Mouse (Mus musculus) midbrain, embryonic 14.5 days (tissue): ENCODE results near the gene Taok3. TPM values are rescaled to one million over a fixed set of nuclear protein-coding genes. Genes with fewer than 3 reads are reported as not detected.

Experiments
- ATAC-seq: fragments of 200-750 bp; cut with Nextera tagmentation; 2 replicates; pipeline ENCODE4 v1.8.0; 2017; ENCODE audit warnings: moderate number of reproducible peaks, moderate library complexity; ENCODE audit not compliant: low FRiP score, low TSS enrichment
- DNase-seq: peaks from one replicate; pipeline ENCODE4 v3.0.0-alpha.2; 2015
- H3K27ac ChIP-seq: fragments of 300-500 bp; sonication (generic); replicated peaks from 2 replicates; pipeline ENCODE4 v1.5.1; 2014; ENCODE audit warnings: mild to moderate bottlenecking, low read depth, low read length, moderate library complexity
- H3K27me3 ChIP-seq: fragments of 300-500 bp; sonication (generic); 2 replicates; pipeline ENCODE4 v1.6.1; 2014; ENCODE audit warnings: low read length, control low read depth, mixed read lengths; ENCODE audit not compliant: control insufficient read depth, insufficient read depth
- H3K36me3 ChIP-seq: fragments of 300-500 bp; sonication (generic); 2 replicates; pipeline ENCODE4 v1.6.1; 2014; ENCODE audit warnings: low read length, control low read depth; ENCODE audit not compliant: control insufficient read depth, insufficient read depth
- H3K4me1 ChIP-seq: fragments of 300-500 bp; sonication (generic); 2 replicates; pipeline ENCODE4 v1.6.1; 2014; ENCODE audit warnings: mild to moderate bottlenecking, antibody characterized with exemption, low read length, control low read depth; ENCODE audit not compliant: control insufficient read depth, insufficient read depth
- H3K4me2 ChIP-seq: fragments of 300-500 bp; sonication (generic); 2 replicates; pipeline ENCODE4 v1.6.1; 2014; ENCODE audit warnings: mild to moderate bottlenecking, low read length, moderate library complexity
- H3K4me3 ChIP-seq: fragments of 300-500 bp; sonication (generic); replicated peaks from 2 replicates; pipeline ENCODE4 v1.5.1; 2014; ENCODE audit warnings: low read depth, low read length
- H3K9ac ChIP-seq: fragments of 300-500 bp; sonication (generic); replicated peaks from 2 replicates; pipeline ENCODE4 v1.6.1; 2014; ENCODE audit warnings: mild to moderate bottlenecking, low read length, moderate library complexity
- H3K9me3 ChIP-seq: fragments of 300-500 bp; sonication (generic); 2 replicates; pipeline ENCODE4 v1.6.1; 2016; ENCODE audit warnings: low read length, control low read depth, mixed read lengths; ENCODE audit not compliant: control insufficient read depth
- WGBS: fragments of 180-500 bp; shearing (Covaris S2); extraction: QIAGEN DNeasy Blood & Tissue Kit; methylation state at CpG from one replicate; pipeline ENCODE4 v1.1.7; 2014; 5-methylcytosine and 5-hydroxymethylcytosine counted together
- polyA plus RNA-seq: library from polyadenylated mRNA; unstranded; fragments of >200 nt; fragmentation: Nextera tagmentation; extraction: Ambion mirVana; gene quantifications from 2 replicates; pipeline ENCODE4 v1.2.1, GENCODE M21; 2014

Gene Taok3
- polyA plus RNA-seq, 1 experiment from 2014 or later = 52.6 TPM

DNA sequence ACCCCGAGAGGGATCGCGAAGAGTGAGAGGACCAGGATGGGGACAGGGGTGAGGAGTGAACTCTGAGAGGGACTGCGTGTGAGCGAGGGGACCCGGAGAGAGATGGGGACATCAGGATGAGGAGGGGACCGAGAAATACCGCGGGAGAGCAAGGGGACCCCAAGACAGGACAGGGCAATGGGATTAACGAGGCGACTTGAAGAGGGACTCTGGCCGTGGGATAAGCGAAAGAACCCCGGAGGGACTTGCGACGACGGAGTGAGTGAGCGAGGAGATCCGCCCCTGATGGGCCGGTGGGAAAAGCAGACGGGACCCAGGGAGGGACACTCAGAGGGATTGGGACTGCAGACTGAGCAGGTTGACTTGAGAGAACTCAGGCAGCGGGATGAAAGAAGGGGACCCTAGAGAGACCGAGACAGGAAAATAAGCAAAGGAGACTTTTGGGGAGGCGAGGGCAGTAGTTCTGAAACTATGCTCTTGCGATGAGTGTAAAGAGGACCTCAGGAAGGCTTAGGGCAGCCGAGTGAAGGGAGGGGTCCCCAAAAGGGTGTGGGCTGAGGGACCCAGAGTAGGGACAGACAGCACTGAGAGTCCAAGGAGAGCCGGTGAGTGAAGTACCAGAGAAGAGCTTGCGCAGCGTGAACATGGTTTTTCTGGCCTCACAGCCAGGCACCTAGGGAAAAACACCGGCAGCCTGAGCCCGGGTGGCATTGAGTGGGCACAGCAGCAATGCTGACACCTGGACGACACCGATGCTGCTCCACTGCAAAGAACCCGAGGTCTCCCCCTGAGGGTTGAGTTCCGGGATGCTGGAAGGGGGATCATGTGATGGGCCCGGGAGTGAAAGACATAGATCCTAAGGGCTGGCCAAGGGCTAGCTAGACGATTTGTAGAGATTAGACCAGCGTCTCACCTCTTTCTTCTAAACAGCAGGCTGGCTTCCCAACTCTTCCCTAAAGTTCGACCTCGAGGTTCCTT is 849 bp downstream of the Taok3 start:
- H3K9me3 ChIP-seq = no peaks in the 10 kb centered on the region
- peak; percentile 33 for DNase-seq
- WGBS = 1% methylated on average over 40 of the region's 40 CpGs
- H3K4me2 ChIP-seq = peak overlapping the region; percentile 96
- peaks cover 11% of the 10 kb centered on the region for H3K4me1 ChIP-seq
- peak overlapping the region; percentile 68 for H3K4me3 ChIP-seq
- peak overlapping the region; percentile 61 for H3K9ac ChIP-seq
- no peak for ATAC-seq
- H3K27me3 ChIP-seq = peaks cover 9% of the 10 kb centered on the region; the same call in 1 of the 2 replicates
- H3K27ac ChIP-seq = no peak overlapping the region
- no peaks in the 10 kb centered on the region for H3K36me3 ChIP-seq

DNA sequence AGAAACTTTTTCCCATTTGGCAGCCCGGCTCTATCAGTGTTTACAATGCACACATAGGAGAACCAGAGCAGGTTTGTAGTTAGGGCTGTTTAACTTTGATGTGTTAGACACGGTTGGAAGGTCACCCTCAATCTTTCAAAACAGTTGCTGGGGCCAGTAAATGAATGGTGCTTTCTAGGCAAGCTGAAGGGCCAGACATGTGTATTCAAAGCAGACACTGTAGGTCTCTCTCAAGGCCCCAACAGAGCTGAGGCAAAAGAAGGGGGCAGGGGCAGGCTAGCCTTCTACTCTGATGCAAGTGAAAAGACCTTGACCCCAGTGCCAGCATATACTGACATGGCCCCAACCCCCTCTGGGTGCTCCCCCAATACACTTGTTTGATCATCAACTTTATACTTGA is 1.7 kb downstream of the Taok3 start:
- Histone ChIP-seq H3K4me3 (no peak overlapping the region), H3K4me2 (no peak overlapping the region)

DNA sequence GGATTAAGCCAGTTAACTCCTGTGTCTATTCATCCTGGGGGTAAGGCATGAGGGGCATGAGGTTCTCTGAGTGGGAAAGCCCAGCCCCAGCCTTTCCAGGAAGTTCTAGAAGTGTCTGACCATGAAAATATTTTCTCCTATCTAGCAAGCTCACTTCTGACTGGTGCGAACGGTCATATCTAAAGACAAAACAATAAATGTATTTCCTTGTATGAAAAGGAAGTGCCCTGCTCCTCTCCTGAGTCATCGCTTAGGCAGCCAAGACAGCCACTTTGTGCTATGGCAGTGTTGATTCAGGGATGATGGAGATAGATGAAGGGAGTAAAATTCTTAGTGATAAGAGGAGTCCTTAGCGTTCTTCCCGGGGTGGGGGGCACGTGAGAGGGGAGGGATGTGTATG is 3.2 kb downstream of the Taok3 start:
- no peak for DNase-seq
- WGBS = 91% methylated on average over 6 of the region's 6 CpGs
- no peaks in the 10 kb centered on the region for H3K36me3 ChIP-seq
- no peak for ATAC-seq
- H3K4me1 ChIP-seq = peaks cover 11% of the 10 kb centered on the region
- H3K9ac ChIP-seq = no peak overlapping the region
- H3K4me3 ChIP-seq = no peak overlapping the region
- no peaks in the 10 kb centered on the region for H3K9me3 ChIP-seq
- no peak overlapping the region for H3K4me2 ChIP-seq
- H3K27ac ChIP-seq = no peak overlapping the region
- peaks cover 9% of the 10 kb centered on the region; the same call in 1 of the 2 replicates for H3K27me3 ChIP-seq

More for the DNA sequence above, 1.7 kb downstream of the Taok3 start:
- H3K36me3 ChIP-seq = no peaks in the 10 kb centered on the region
- H3K27ac ChIP-seq = no peak overlapping the region
- peaks cover 11% of the 10 kb centered on the region for H3K4me1 ChIP-seq
- 8% methylated on average over 2 of the region's 2 CpGs for WGBS
- H3K9me3 ChIP-seq = no peaks in the 10 kb centered on the region
- H3K27me3 ChIP-seq = peaks cover 9% of the 10 kb centered on the region; the same call in 1 of the 2 replicates
- no peak for DNase-seq
- ATAC-seq = no peak
- H3K9ac ChIP-seq = no peak overlapping the region

DNA sequence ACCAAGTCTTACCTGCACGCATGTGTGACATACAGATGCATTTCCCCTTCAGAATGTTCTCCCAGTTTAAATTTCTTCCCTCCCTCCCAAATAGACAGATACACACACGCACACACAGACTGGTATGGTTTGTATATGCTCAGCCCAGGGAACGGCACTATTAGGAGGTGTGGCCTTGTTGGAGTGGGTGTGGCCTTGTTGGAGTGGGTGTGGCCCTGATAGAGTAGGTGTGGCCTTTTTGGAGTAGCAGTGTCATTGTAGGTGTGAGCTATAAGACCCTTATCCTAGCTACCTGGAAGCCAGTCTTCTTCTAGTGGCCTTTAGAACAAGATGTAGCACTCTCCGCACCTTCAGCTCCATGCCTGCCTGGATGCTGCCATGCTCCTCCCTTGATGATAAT is 3.9 kb downstream of the Taok3 start:
- H3K27ac ChIP-seq = no peak overlapping the region
- H3K9me3 ChIP-seq = no peaks in the 10 kb centered on the region
- DNase-seq (no peak), ATAC-seq (no peak)
- peaks cover 11% of the 10 kb centered on the region for H3K4me1 ChIP-seq
- no peak overlapping the region for H3K9ac ChIP-seq
- no peak overlapping the region for H3K4me3 ChIP-seq
- no peak overlapping the region for H3K4me2 ChIP-seq
- 91% methylated on average over 4 of the region's 4 CpGs for whole genome bisulfite sequencing
- no peaks in the 10 kb centered on the region for H3K36me3 ChIP-seq
- H3K27me3 ChIP-seq = peaks cover 9% of the 10 kb centered on the region; the same call in 1 of the 2 replicates

DNA sequence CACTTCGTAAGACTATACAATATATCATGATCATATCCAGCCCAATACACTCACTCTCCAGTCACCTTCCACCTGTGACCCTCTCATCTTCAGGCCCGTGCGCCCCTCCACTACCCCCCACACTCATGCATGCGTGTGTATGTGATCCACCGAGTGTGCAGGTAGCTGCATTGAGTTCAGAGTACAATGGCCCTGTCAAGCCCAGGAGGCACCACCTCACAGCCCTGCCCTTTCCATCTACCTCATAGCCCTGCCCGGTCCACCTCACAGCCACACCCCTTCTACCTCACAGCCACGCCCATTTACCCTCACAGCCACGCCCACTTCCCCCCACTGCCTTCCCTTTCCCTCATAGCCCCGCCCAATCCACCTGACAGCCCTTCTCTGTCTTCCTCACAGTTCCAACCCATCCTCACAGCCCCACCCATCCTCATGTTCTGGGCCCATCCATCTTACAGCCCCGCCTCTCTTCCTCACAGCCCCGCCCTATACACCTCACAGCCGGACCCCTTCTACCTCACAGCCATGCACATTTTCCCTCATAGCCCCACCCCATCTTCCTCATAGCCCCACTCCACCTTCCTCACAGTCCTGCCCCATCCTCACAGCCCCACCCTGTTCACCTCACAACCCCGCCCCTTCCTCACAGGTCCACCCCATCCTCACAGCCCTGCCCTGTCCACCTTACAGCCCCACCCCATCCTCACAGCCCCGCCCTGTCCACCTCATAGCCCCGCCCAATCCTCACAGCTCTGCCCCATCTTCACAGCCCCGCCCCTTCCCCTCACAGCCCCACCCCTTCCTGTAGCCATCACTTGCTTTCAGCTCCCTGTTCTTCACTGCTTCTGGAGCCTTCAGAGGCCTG is 5.8 kb downstream of the Taok3 start:
- DNase-seq (no peak), ATAC-seq (peak; percentile 20; the same call in 1 of the 2 replicates)
- H3K4me1 ChIP-seq = peaks cover 6% of the 10 kb centered on the region
- no peak overlapping the region for H3K4me2 ChIP-seq
- no peak overlapping the region for H3K9ac ChIP-seq
- no peaks in the 10 kb centered on the region for H3K36me3 ChIP-seq
- no peaks in the 10 kb centered on the region for H3K9me3 ChIP-seq
- H3K4me3 ChIP-seq = no peak overlapping the region
- H3K27ac ChIP-seq = no peak overlapping the region
- H3K27me3 ChIP-seq = peaks cover 9% of the 10 kb centered on the region; the same call in 1 of the 2 replicates
- 76% methylated on average over 16 of the region's 16 CpGs for WGBS

DNA sequence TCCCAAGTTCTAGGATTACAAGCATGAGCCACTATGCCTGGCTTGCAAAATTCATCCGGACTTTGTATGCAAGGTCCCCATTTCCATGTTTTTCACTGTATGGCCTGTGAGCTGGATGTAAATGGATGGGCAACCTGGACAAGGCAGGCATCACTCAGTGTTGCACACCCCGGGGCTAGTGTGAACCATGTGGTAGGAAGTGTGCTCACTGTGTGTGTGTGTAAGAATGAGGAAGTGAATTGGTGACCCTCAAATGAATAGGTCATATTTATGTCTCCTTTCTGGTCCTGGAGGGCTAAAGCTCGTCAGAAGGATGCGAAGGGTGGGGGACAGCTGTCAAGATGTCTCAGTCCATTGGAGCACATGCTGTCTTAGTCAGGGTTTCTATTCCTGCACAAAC is 7.1 kb downstream of the Taok3 start:
- H3K9ac ChIP-seq = no peak overlapping the region
- ATAC-seq = no peak
- H3K36me3 ChIP-seq = no peaks in the 10 kb centered on the region
- H3K4me1 ChIP-seq = no peaks in the 10 kb centered on the region
- no peaks in the 10 kb centered on the region for H3K27me3 ChIP-seq
- DNase-seq = no peak
- no peak overlapping the region for H3K27ac ChIP-seq
- H3K4me3 ChIP-seq = no peak overlapping the region
- whole genome bisulfite sequencing = 92% methylated on average over 4 of the region's 4 CpGs
- H3K4me2 ChIP-seq = no peak overlapping the region
- no peaks in the 10 kb centered on the region for H3K9me3 ChIP-seq

DNA sequence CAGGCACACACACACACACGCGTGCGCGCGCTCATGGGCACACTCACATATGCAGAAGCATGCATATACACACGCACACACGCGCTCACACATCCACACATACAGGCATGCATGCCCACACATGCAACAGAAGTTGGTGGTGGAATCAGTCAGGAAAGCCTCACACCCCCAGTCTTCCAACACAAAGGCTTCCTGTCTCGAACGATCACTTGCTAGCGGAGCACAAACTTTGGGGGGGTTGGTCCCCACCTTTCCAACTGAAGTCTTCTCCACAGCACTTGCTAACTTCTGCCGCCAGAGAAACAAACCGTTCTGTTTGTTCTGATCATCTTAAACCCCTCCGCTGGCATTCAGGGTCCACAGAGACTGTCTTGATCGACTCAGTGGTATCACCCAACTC is 10.8 kb downstream of the Taok3 start:
- Histone ChIP-seq H3K4me1 (no peaks in the 10 kb centered on the region; the same call in 1 of the 2 replicates), H3K4me3 (no peak overlapping the region), H3K27ac (no peak overlapping the region), H3K36me3 (no peaks in the 10 kb centered on the region), H3K27me3 (no peaks in the 10 kb centered on the region), H3K9ac (no peak overlapping the region), H3K4me2 (no peak overlapping the region), H3K9me3 (no peaks in the 10 kb centered on the region)
- WGBS = 93% methylated on average over 15 of the region's 15 CpGs
- ATAC-seq = no peak
- DNase-seq = no peak

DNA sequence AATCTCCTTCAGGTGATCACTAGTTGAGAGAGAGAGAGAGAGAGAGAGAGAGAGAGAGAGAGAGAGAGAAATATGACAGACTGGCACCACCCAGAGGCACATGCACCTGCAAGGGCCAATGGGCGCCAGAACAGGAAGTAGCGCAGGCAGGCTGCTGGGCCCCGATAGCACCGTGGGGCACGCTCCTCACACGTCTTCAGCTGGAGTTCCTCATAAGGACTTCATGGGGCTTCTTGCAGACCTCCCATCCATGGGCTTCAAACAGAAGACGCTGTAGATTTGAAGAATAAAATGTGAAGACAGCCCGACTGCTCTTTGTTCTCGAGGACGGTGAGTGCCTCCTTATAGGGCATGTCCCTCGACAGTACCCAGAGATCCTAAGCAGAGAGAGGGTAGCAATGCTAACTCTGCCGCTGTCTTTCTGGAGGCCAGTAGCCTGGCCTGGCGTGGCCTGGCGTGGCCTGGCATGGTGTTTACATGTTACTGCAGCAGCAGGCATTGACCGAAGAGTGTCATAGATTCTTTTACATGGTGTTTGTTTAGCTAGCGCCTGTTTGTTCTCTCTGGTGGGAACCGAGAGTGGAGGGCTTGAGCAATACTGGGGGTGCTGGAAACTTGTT is 13.6 kb downstream of the Taok3 start:
- H3K27me3 ChIP-seq = no peaks in the 10 kb centered on the region
- H3K9ac ChIP-seq = no peak overlapping the region
- H3K27ac ChIP-seq = no peak overlapping the region
- no peak overlapping the region for H3K4me2 ChIP-seq
- 89% methylated on average over 17 of the region's 17 CpGs for WGBS
- H3K9me3 ChIP-seq = no peaks in the 10 kb centered on the region
- ATAC-seq = no peak
- no peaks in the 10 kb centered on the region for H3K36me3 ChIP-seq
- no peaks in the 10 kb centered on the region; the same call in 1 of the 2 replicates for H3K4me1 ChIP-seq
- DNase-seq = no peak
- no peak overlapping the region for H3K4me3 ChIP-seq
